Mouse (Mus musculus) erythroid progenitor cell, adult 5-6 weeks (primary cell): ENCODE measurements around the gene Gm21800. TPM values are rescaled to one million over a fixed set of nuclear protein-coding genes. Genes with fewer than 3 reads are reported as not detected.
"Not testable (repeated sequence)": the region's sequence is repeated elsewhere in the genome, so short reads cannot be mapped to it uniquely, and the experiment has no call there.

Experiments
- ATAC-seq: replicated peaks from 2 replicates; pipeline ENCODE4 v1.8.0; 2016; ENCODE audit warnings: moderate number of reproducible peaks, mild to moderate bottlenecking, moderate TSS enrichment, inconsistent platforms; ENCODE audit not compliant: poor library complexity, low FRiP score, severe bottlenecking
- total RNA-seq, 2 experiments: library from RNA; stranded (forward) in 1 of 2; stranded (reverse) in 1 of 2; fragments of 150-400 nt in 1 of 2; fragments of 186-747, 209-891 nt in 1 of 2; gene quantifications; 2 replicates each; pipeline versions ENCODE4 v1.2.3 to v1.2.4; 2015 to 2017; ENCODE audit warnings: low replicate concordance in 2 of 2

Gm21800 gene
- total RNA-seq (2015; ENCODE audit: low replicate concordance) (not detected in 2 replicates), total RNA-seq (2017; ENCODE audit: low replicate concordance) (not detected in 2 replicates)

DNA sequence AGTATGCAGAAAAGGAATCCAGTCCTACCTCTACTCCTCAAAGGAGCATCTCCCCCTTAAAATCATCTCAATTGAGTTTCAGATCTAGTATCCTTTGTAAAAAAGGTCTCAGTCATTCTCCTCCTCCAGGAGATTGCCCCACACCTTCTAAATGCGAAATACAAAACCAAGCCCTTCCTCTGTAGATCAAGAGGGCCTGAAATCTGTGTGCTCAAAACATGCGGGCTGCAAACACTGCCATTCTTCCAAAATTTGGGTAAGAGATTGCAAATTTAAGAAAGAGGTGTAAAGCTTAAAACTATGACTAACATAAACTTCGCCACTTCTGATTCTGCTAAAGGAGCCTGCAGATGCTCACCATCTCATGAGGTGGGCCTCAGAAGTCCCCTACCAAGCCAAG, at the start of gene Gm21800:
TSS of gene Gm21800 (plus strand) at position 301 of the 400 bp plus-strand sequence.
- ATAC-seq: not testable (repeated sequence)
